Mouse (Mus musculus) adrenal gland, adult 10 weeks (tissue): ENCODE measurements around the gene Hoxb13. TPM values are rescaled to one million over a fixed set of nuclear protein-coding genes. Genes with fewer than 3 reads are reported as not detected.

ENCODE experiments used
- polyA plus RNA-seq: library from polyadenylated mRNA; stranded (reverse); fragments of 350-450 nt; fragmentation: Illumina TruSeq; extraction: RNeasy Lipid Tissue Mini Kit (QIAGEN cat#74804); gene quantifications from one replicate; pipeline ENCODE4 v1.2.3, GENCODE M21; 2014; ENCODE audit warnings: low read depth, low replicate concordance

Gene Hoxb13
- polyA plus RNA-seq, result not detected

DNA sequence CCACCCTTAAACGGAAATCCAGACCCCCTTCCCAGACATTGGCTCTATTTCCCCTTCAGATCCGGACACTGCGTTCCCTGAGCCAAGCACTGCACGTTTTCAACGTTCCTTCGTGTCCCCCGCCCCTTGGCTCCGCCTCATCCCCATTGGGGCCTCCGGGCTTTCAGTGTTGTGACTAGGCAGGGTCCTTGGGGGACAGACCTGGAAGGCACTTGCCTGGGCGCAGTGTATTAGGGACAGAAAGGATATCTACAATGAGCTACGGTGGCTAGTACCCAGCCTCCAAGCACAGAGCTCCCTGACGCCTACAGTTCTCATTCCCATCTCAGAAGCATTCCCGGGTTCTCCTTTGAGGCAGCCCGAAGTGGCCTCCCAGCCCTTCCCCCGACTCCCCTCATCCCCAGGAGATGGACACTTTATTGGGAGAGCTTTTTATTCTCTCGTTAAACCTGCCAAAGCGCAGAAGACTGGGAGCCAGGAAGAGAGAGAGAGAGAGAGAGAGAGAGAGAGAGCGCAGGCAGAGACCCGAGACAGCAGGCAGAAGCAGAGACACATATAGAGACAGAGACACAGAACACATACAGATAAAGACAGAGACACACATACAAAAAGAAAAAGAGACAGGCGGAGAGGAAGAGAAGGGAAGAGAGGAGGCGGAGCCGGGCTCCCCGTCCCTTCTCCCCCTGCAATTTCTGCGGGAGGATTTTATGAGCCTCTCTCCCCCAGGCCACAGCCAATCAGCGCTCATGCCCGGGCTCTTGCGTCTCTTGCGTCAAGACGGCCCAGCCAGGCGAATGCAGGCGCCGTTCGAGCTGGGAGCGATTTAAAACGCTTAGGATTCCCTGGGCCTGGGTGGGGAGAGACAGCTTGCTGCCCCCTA, at the start of gene Hoxb13:
Gene Hoxb13 (plus strand): TSS at position 796 of the 880 bp plus-strand sequence.

Other genes with a start within 250 kb of the Hoxb13 start
- not detected for gene Igf2bp1, start 188.4 kb upstream of the Hoxb13 start, polyA plus RNA-seq
- gene Gip, start 169.8 kb upstream of the Hoxb13 start, polyA plus RNA-seq, result not detected
- 15.6 TPM for gene Snf8, start 159.4 kb upstream of the Hoxb13 start, polyA plus RNA-seq
- 27.2 TPM for gene Ube2z, start 128.9 kb upstream of the Hoxb13 start, polyA plus RNA-seq
- 5.2 TPM for gene Atp5g1, start 118.6 kb upstream of the Hoxb13 start, polyA plus RNA-seq
- not detected for gene Calcoco2, start 82.4 kb upstream of the Hoxb13 start, polyA plus RNA-seq
- not detected for gene Ttll6, start 60.5 kb upstream of the Hoxb13 start, polyA plus RNA-seq
- 350 TPM for gene Hoxb9, start 77.1 kb downstream of the Hoxb13 start, polyA plus RNA-seq
- gene Hoxb8, start 87.6 kb downstream of the Hoxb13 start, polyA plus RNA-seq, result 34.4 TPM
- gene Hoxb7, start 92.3 kb downstream of the Hoxb13 start, polyA plus RNA-seq, result 102 TPM
- 21.2 TPM for gene Hoxb6, start 98.2 kb downstream of the Hoxb13 start, polyA plus RNA-seq
- 7.4 TPM for gene Hoxb5, start 109.0 kb downstream of the Hoxb13 start, polyA plus RNA-seq
- gene Hoxb4, start 124.0 kb downstream of the Hoxb13 start, polyA plus RNA-seq, result 11.9 TPM
- 30.6 TPM for gene Hoxb3, start 129.0 kb downstream of the Hoxb13 start, polyA plus RNA-seq
- 16.9 TPM for gene Hoxb2, start 156.2 kb downstream of the Hoxb13 start, polyA plus RNA-seq
- gene Hoxb1, start 171.4 kb downstream of the Hoxb13 start, polyA plus RNA-seq, result not detected